Mouse (Mus musculus): ENCODE measurements around the gene Lgi1. TPM values are rescaled to one million over a fixed set of nuclear protein-coding genes. Genes with fewer than 3 reads are reported as not detected.

The Lgi1 gene
- polyA plus RNA-seq, 2 experiments, result 0.03 TPM; not detected in 1

DNA sequence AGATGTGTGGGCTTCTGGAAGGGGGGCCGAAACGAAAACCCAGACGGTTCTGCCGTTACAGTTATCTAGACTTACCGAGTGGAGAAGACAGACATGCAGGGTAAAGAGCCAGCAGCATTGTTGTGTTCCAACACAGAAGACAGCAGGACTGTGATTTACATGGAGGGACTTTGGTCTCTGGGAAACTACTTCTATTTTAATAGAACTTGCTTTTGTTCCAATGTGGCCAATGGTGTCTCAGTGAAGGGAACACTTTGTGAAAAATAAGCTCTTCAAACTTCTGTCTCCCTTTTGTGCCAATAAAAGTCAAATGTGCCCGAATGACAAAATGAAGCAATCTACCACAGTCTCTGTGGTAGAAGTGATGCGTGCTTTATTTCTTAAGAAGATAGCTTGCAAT is 50.8 kb downstream of the Lgi1 start:
- no peaks in the 10 kb centered on the region for H3K27me3 ChIP-seq (ENCODE audit: control insufficient read depth, insufficient read depth, low read length)
- DNase-seq (ENCODE audit: low read depth in 3 of 3, low spot score in 3 of 3) (no peak), ATAC-seq (ENCODE audit: insufficient read depth) (no peak)
- no peak for TF ChIP-seq EP300 (IDR thresholded peaks at IDR 0.05; ENCODE audit: low read depth)
- TF ChIP-seq CTCF (IDR thresholded peaks at IDR 0.05; ENCODE audit: low read depth), result no peak
- H3K4me1 ChIP-seq (replicated peaks; ENCODE audit: control insufficient read depth in 2 of 2, insufficient read depth in 2 of 2, low read length in 1 of 2), result no peaks in the 10 kb centered on the region
- no peaks in the 10 kb centered on the region for H3K36me3 ChIP-seq (replicated peaks; ENCODE audit: control insufficient read depth, insufficient read depth, low read depth)
- no peak overlapping the region for H3K4me3 ChIP-seq (ENCODE audit: insufficient read depth in 1 of 2, low read depth in 2 of 2, low read length in 2 of 2)
- H3K4me2 ChIP-seq (ENCODE audit: low read depth), result no peak overlapping the region
- H3K27ac ChIP-seq, result no peak overlapping the region
- no peak overlapping the region for H3K9ac ChIP-seq (replicated peaks)
- 67% methylated on average over 7 of the region's 7 CpGs for WGBS (ENCODE audit: insufficient replicate concordance)
- H3K9me3 ChIP-seq (ENCODE audit: control insufficient read depth, low read length), result no peaks in the 10 kb centered on the region

- Histone ChIP-seq H3K36me3 (replicated peaks; ENCODE audit: control insufficient read depth, insufficient read depth, low read depth) (no peaks in the 10 kb centered on the region), H3K4me3 (ENCODE audit: insufficient read depth in 1 of 2, low read depth in 2 of 2, low read length in 2 of 2) (no peak overlapping the region), H3K4me1 (replicated peaks; ENCODE audit: control insufficient read depth in 2 of 2, insufficient read depth in 2 of 2, low read length in 1 of 2) (no peaks in the 10 kb centered on the region), H3K27ac (no peak overlapping the region), H3K9me3 (ENCODE audit: control insufficient read depth, low read length) (no peaks in the 10 kb centered on the region), H3K27me3 (ENCODE audit: control insufficient read depth, insufficient read depth, low read length) (no peaks in the 10 kb centered on the region), H3K9ac (replicated peaks) (no peak overlapping the region), H3K4me2 (ENCODE audit: low read depth) (no peak overlapping the region)
- whole genome bisulfite sequencing (ENCODE audit: insufficient replicate concordance), result 57% methylated on average over 6 of the region's 6 CpGs
- no peak for TF ChIP-seq EP300 (IDR thresholded peaks at IDR 0.05; ENCODE audit: low read depth)
- TF ChIP-seq CTCF (IDR thresholded peaks at IDR 0.05; ENCODE audit: low read depth), result no peak
- DNase-seq (ENCODE audit: low read depth in 3 of 3, low spot score in 3 of 3), result no peak
- ATAC-seq (ENCODE audit: insufficient read depth), result no peak
These were observed 52.4 kb downstream of the Lgi1 start for GRCm38 (mm10) chr19:38316602-38317313.

DNA sequence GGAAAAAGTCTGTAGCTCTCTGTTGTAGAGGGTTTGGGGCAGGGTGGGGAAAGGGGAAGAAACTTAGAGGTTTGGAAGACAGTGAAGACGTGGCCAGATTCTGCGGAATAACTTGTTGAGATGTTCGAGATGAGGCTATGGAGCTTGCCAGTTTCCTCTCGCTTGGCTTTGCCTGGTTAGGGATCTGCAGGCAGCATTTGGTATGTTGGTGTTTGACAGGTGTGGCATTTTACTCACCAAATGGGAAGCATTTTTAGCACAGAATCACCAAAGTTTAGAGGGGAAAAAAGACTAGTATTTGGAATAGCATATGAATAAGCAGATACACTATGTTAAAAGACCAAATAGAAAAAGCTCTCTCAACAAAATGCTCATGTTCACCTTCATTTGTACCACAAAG is 54.0 kb downstream of the Lgi1 start:
- 72% methylated on average over 4 of the region's 4 CpGs for WGBS (ENCODE audit: insufficient replicate concordance)
- Histone ChIP-seq H3K27me3 (ENCODE audit: control insufficient read depth, insufficient read depth, low read length) (no peaks in the 10 kb centered on the region), H3K9me3 (ENCODE audit: control insufficient read depth, low read length) (no peaks in the 10 kb centered on the region), H3K27ac (no peak overlapping the region), H3K4me2 (ENCODE audit: low read depth) (no peak overlapping the region), H3K4me1 (replicated peaks; ENCODE audit: control insufficient read depth in 2 of 2, insufficient read depth in 2 of 2, low read length in 1 of 2) (no peaks in the 10 kb centered on the region), H3K9ac (replicated peaks) (no peak overlapping the region), H3K36me3 (replicated peaks; ENCODE audit: control insufficient read depth, insufficient read depth, low read depth) (no peaks in the 10 kb centered on the region), H3K4me3 (ENCODE audit: insufficient read depth in 1 of 2, low read depth in 2 of 2, low read length in 2 of 2) (no peak overlapping the region)
- no peak for ATAC-seq (ENCODE audit: insufficient read depth)
- TF ChIP-seq EP300 (IDR thresholded peaks at IDR 0.05; ENCODE audit: low read depth) (no peak), CTCF (IDR thresholded peaks at IDR 0.05; ENCODE audit: low read depth) (no peak)
- DNase-seq (ENCODE audit: low read depth in 3 of 3, low spot score in 3 of 3), result no peak

- H3K9ac ChIP-seq (replicated peaks), result no peak overlapping the region
- no peaks in the 10 kb centered on the region for H3K9me3 ChIP-seq (ENCODE audit: control insufficient read depth, low read length)
- no peaks in the 10 kb centered on the region for H3K36me3 ChIP-seq (replicated peaks; ENCODE audit: control insufficient read depth, insufficient read depth, low read depth)
- H3K27ac ChIP-seq, result no peak overlapping the region
- H3K4me3 ChIP-seq (ENCODE audit: insufficient read depth in 1 of 2, low read depth in 2 of 2, low read length in 2 of 2), result no peak overlapping the region
- H3K4me1 ChIP-seq (replicated peaks; ENCODE audit: control insufficient read depth in 2 of 2, insufficient read depth in 2 of 2, low read length in 1 of 2), result no peaks in the 10 kb centered on the region
- ATAC-seq (ENCODE audit: insufficient read depth) (no peak), DNase-seq (ENCODE audit: low read depth in 3 of 3, low spot score in 3 of 3) (no peak)
- no peak overlapping the region for H3K4me2 ChIP-seq (ENCODE audit: low read depth)
- TF ChIP-seq EP300 (IDR thresholded peaks at IDR 0.05; ENCODE audit: low read depth), result no peak
- no peak for TF ChIP-seq CTCF (IDR thresholded peaks at IDR 0.05; ENCODE audit: low read depth)
- H3K27me3 ChIP-seq (ENCODE audit: control insufficient read depth, insufficient read depth, low read length), result no peaks in the 10 kb centered on the region
- 62% methylated on average over 4 of the region's 4 CpGs for WGBS (ENCODE audit: insufficient replicate concordance)
These were observed 54.8 kb downstream of the Lgi1 start for GRCm38 (mm10) chr19:38319168-38319567.

- ATAC-seq (ENCODE audit: insufficient read depth) (no peak), DNase-seq (ENCODE audit: low read depth in 3 of 3, low spot score in 3 of 3) (no peak)
- H3K4me3 ChIP-seq (ENCODE audit: insufficient read depth in 1 of 2, low read depth in 2 of 2, low read length in 2 of 2), result no peak overlapping the region
- H3K4me2 ChIP-seq (ENCODE audit: low read depth), result no peak overlapping the region
- H3K9ac ChIP-seq (replicated peaks), result no peak overlapping the region
- H3K4me1 ChIP-seq (replicated peaks; ENCODE audit: control insufficient read depth in 2 of 2, insufficient read depth in 2 of 2, low read length in 1 of 2), result no peaks in the 10 kb centered on the region
- no peaks in the 10 kb centered on the region for H3K27me3 ChIP-seq (ENCODE audit: control insufficient read depth, insufficient read depth, low read length)
- no peak overlapping the region for H3K27ac ChIP-seq
- TF ChIP-seq EP300 (IDR thresholded peaks at IDR 0.05; ENCODE audit: low read depth), result no peak
- no peak for TF ChIP-seq CTCF (IDR thresholded peaks at IDR 0.05; ENCODE audit: low read depth)
- no peaks in the 10 kb centered on the region for H3K36me3 ChIP-seq (replicated peaks; ENCODE audit: control insufficient read depth, insufficient read depth, low read depth)
- H3K9me3 ChIP-seq (ENCODE audit: control insufficient read depth, low read length), result no peaks in the 10 kb centered on the region
- WGBS (ENCODE audit: insufficient replicate concordance), result 58% methylated on average over 5 of the region's 5 CpGs
These were observed 56.4 kb downstream of the Lgi1 start for GRCm38 (mm10) chr19:38320651-38321188.

Measured in liver, embryonic 14.5 days (tissue).